Mouse (Mus musculus) hematopoietic stem cell, adult 5-6 weeks (primary cell): ENCODE data around the gene Pced1b. TPM values are rescaled to one million over a fixed set of nuclear protein-coding genes. Genes with fewer than 3 reads are reported as not detected.

ENCODE experiments used
- ATAC-seq, 2 experiments: fragments of 125-278 bp in 1 of 2; replicated peaks in 1 of 2; 2 replicates each; pipeline ENCODE4 v1.8.0; 2016 to 2017; ENCODE audit warnings: inconsistent platforms in 2 of 2, mild to moderate bottlenecking in 2 of 2, moderate number of reproducible peaks in 2 of 2, low read depth in 1 of 2, moderate TSS enrichment in 1 of 2; ENCODE audit not compliant: low FRiP score in 2 of 2, poor library complexity in 2 of 2, severe bottlenecking in 2 of 2, insufficient read depth in 1 of 2, low TSS enrichment in 1 of 2
- total RNA-seq: library from RNA; stranded (forward); fragments of 172-1452, 232-1000 nt; gene quantifications from 2 replicates; pipeline ENCODE4 v1.2.3, GENCODE M21; 2017

Gene Pced1b
- total RNA-seq, 1 experiment from 2014 or later, result 8.8 TPM

GRCm38 (mm10) chr15:97311937-97312336 lies 65.0 kb downstream of the Pced1b start:
- peak; percentile 32 to 56; a peak in 3 of 4 replicates for ATAC-seq

GRCm38 (mm10) chr15:97314720-97315421 lies 68.0 kb downstream of the Pced1b start:
- ATAC-seq, result no peak

DNA sequence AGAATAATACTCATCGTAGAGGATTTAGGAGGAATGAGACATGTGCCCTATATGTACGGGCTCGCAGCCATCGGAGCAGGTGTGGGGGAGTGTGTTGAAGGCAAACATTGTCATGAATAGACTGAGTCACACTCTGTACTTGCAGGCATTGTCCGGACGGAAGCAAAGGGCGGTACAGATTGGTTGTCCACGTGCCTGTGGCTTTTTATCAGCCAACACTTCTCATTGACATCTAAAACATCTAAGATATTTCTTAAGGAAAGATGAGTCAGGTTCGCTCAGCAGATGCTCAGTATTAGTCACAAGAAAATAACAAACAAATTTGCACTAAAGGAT lies 68.5 kb downstream of the Pced1b start:
- ATAC-seq, result no peak

DNA sequence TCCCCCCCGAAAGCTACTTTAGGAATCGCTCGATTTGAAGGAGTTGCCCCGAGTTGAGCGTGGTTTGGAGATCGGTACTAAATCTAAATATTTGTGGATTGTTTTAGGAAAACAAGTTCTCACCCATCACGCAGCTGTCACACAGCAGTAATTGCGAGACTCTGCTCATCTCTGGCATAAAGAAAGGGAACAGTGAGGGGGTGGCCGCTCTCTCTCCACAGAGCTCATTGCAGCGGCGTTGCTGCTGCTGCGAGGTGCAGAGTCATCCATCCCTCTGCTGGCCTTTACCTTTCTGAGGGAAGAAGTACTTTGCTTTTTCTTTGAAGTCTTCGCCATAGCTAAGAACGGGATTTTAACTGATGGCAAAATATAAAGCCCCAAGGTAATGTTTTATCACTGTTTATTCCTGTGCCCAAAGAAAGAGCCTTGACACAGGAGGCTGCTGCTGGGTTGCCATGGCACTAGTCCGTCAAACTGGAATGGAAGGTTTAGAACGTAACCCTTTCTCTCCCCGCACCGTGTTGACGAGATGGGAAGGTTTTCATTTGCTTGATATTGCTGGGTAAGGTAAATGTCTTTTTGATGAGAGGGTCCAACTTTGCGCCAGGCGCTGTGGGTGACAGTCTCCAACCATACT lies 71.6 kb downstream of the Pced1b start:
- no peak for ATAC-seq

DNA sequence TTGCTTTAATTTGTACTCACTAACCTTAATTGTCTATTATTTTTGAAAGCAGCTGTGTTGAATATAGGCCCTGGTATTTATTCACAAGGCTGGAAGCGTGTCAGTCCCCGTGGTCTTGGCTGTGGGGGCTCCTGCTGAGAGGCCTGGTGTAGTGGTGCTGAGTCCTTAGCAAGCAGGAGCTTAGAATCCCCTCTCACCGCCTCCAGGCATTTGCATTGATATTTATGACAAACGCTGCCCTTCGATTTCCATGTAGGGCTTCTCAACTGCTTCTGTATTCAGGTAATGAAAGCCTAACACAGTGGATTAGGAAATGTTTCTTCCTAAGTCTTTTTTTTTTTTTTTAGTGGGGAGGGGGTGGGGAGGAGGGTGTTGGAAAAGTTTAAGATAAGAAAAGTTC lies 75.9 kb downstream of the Pced1b start:
- ATAC-seq, result no peak

- no peak for ATAC-seq
These were observed 76.6 kb downstream of the Pced1b start for GRCm38 (mm10) chr15:97323466-97323865.

- ATAC-seq, result no peak
These were observed 77.4 kb downstream of the Pced1b start for GRCm38 (mm10) chr15:97324311-97324710.

GRCm38 (mm10) chr15:97327500-97328081 lies 80.7 kb downstream of the Pced1b start:
- ATAC-seq, result no peak

DNA sequence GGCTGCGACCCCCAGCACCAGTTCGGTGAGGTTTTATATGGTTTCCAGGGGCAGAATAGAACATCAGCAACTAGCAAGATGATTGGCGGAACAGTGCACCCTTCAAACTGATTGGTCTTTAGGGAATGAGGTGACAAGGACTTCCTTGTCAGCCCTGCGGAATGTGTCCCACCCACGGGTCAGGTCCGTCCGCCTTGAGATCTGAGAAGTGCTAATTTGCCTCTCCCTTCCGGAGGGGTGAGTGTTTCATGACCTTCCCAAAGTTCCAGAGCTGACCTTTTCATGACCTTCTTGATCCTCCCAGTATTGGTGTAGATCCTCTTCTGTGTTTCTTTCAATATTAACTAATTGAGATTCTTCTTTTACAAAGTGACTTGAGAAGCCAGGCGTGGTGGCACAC lies 85.7 kb downstream of the Pced1b start:
- no peak for ATAC-seq

DNA sequence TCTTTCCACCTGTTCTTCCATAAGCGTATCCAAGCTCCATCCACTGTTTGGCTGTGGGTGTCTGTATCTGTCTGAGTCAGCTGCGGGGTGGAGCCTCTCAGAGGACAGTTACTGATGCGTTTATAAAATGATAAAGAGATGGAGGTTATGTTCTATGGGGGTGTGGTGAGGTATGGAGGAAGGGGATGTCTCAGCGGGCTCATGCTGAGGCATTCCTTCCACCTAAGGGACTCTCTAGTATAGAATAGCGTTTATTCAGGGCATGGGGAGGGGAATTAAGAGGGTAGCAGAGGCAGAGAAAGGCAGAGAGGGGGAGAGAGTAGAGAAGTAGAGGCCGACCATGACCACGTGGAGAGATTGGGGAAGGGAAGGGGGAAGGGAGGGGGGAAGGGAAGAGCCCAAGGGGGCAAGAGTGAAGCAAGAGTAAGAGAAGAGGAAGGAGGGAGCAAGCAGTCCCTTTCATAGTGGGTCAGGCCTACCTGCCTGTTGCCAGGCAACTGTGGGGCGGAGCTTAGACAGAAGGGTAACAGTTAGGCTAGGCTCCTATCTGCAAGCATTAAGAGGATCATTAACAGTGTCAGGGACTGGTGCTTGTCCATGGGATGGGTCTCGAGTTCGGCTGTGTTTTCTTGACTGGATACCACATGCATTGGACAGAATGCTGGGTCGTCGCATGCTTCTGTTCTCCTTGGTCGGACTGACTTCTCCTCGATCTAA lies 90.9 kb downstream of the Pced1b start:
- ATAC-seq, result peak in 1 of 2 experiments; percentile 30; a peak in 1 of 4 replicates

- ATAC-seq, result no peak
These were observed 91.6 kb downstream of the Pced1b start for GRCm38 (mm10) chr15:97338377-97339060.

DNA sequence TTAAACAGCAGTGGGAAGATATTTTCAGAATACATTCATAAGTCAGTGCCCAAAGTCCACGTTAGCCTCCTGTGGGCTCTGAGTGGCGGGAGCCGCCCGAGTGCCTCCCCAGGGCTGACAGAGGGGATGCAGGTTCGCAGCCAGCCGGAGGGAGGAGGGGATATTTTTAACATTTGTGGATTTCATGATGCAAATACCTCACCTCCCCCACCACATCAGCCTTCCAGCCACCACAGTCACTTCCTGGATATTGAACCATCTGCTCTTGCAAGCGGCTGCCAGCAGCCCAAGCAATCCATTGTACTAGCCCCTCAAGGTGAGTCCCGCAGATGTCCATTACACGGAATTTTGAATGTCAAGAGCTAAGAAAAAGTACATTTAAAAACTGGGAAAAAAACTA lies 95.4 kb downstream of the Pced1b start:
- peak in 1 of 2 experiments; percentile 28; a peak in 1 of 4 replicates for ATAC-seq

- ATAC-seq, result peak; percentile 83 to 88
These were observed 96.0 kb downstream of the Pced1b start for GRCm38 (mm10) chr15:97342945-97343344.

GRCm38 (mm10) chr15:97343921-97344320 lies 97.0 kb downstream of the Pced1b start:
- no peak for ATAC-seq

GRCm38 (mm10) chr15:97345110-97345509 lies 98.2 kb downstream of the Pced1b start:
- no peak for ATAC-seq

DNA sequence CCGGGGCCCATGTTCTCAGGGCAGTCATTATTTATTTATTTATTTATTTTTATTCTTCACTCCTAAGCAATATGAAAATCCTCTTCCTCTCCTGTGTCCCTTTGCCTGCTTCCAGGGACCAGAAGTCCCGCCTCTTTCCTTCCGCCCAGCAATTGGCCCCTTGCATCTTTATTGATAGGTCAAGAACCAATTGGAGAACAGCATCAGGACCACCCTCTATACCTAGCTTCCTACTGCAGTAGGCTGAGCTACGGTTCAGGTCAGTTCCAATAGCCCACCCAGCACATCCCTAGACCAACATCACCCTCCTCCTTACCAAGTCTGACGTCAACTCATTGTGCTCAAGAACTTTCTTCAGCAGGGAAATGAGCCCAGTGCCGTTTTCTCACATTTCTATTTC lies 99.0 kb downstream of the Pced1b start:
- no peak for ATAC-seq

DNA sequence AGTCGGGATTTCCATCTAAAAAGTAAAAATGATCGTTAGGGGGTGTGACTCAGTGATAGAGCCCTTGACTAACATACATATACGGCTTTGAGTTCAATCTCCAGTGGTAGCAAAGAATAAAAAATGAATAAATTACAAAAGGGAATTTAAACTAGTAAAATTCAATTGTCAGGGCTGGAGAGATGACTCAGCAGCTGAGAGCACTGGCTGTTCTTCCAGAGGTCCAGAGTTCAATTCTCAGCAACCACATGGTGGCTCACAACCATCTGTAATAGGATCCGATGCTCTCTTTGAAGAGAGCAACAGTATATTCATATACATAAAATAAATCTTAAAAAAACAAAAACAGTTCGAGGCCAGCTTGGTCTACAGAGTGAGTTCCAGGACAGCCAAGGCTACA lies 99.5 kb downstream of the Pced1b start:
- no peak for ATAC-seq

- no peak for ATAC-seq
These were observed 100.0 kb downstream of the Pced1b start for GRCm38 (mm10) chr15:97346897-97347296.
